Mouse (Mus musculus): ENCODE results near the gene Aanat. TPM values are rescaled to one million over a fixed set of nuclear protein-coding genes. Genes with fewer than 3 reads are reported as not detected.

Aanat gene
- polyA plus RNA-seq, 1 experiment from 2014 or later = not detected

GRCm38 (mm10) chr11:116625081-116626000, 39.1 kb downstream of the Aanat start:
- no peak for ATAC-seq (ENCODE audit: insufficient number of reproducible peaks, insufficient read depth, low FRiP score, low read depth)
- Histone ChIP-seq H3K4me3 (ENCODE audit: low read depth, low read length) (no peak overlapping the region), H3K4me1 (ENCODE audit: control insufficient read depth, insufficient read depth, low read length) (peaks cover 25% of the 10 kb centered on the region), H3K4me2 (replicated peaks; ENCODE audit: low read depth, low read length) (no peak overlapping the region), H3K27ac (ENCODE audit: low read length) (no peak overlapping the region), H3K27me3 (ENCODE audit: control insufficient read depth, insufficient read depth, low read length) (no peaks in the 10 kb centered on the region), H3K9me3 (ENCODE audit: control insufficient read depth, low read depth, low read length) (no peaks in the 10 kb centered on the region), H3K9ac (replicated peaks; ENCODE audit: low read depth, low read length) (no peak overlapping the region), H3K36me3 (ENCODE audit: control insufficient read depth, insufficient read depth, low read length) (no peaks in the 10 kb centered on the region)
- WGBS = 74% methylated on average over 17 of the region's 17 CpGs

GRCm38 (mm10) chr11:116626299-116627071, 40.3 kb downstream of the Aanat start, which contains the start of gene Rhbdf2:
Gene Rhbdf2, minus strand, starts transcription at chr11:116627019.
- Histone ChIP-seq H3K9me3 (ENCODE audit: control insufficient read depth, low read depth, low read length) (no peaks in the 10 kb centered on the region), H3K4me1 (ENCODE audit: control insufficient read depth, insufficient read depth, low read length) (peaks cover 14% of the 10 kb centered on the region; the same call in 1 of the 2 replicates), H3K4me3 (ENCODE audit: low read depth, low read length) (no peak within 1 kb of the TSS), H3K27me3 (ENCODE audit: control insufficient read depth, insufficient read depth, low read length) (no peaks in the 10 kb centered on the region), H3K27ac (ENCODE audit: low read length) (no peak within 1 kb of the TSS), H3K9ac (replicated peaks; ENCODE audit: low read depth, low read length) (no peak within 1 kb of the TSS), H3K36me3 (ENCODE audit: control insufficient read depth, insufficient read depth, low read length) (no peaks in the 10 kb centered on the region), H3K4me2 (replicated peaks; ENCODE audit: low read depth, low read length) (no peak within 1 kb of the TSS)
- 76% methylated on average over 10 of the region's 10 CpGs for WGBS
- no peak for ATAC-seq (ENCODE audit: insufficient number of reproducible peaks, insufficient read depth, low FRiP score, low read depth)

GRCm38 (mm10) chr11:116627072-116628020, 41.1 kb downstream of the Aanat start:
- H3K36me3 ChIP-seq (ENCODE audit: control insufficient read depth, insufficient read depth, low read length) = no peaks in the 10 kb centered on the region
- no peak overlapping the region for H3K27ac ChIP-seq (ENCODE audit: low read length)
- no peak overlapping the region for H3K9ac ChIP-seq (replicated peaks; ENCODE audit: low read depth, low read length)
- no peak for ATAC-seq (ENCODE audit: insufficient number of reproducible peaks, insufficient read depth, low FRiP score, low read depth)
- no peak overlapping the region for H3K4me2 ChIP-seq (replicated peaks; ENCODE audit: low read depth, low read length)
- H3K4me3 ChIP-seq (ENCODE audit: low read depth, low read length) = no peak overlapping the region
- no peaks in the 10 kb centered on the region for H3K27me3 ChIP-seq (ENCODE audit: control insufficient read depth, insufficient read depth, low read length)
- no peaks in the 10 kb centered on the region for H3K9me3 ChIP-seq (ENCODE audit: control insufficient read depth, low read depth, low read length)
- 34% methylated on average over 10 of the region's 10 CpGs for WGBS
- peaks cover 6% of the 10 kb centered on the region; the same call in 1 of the 2 replicates for H3K4me1 ChIP-seq (ENCODE audit: control insufficient read depth, insufficient read depth, low read length)

- Histone ChIP-seq H3K4me1 (ENCODE audit: control insufficient read depth, insufficient read depth, low read length) (peaks cover 4% of the 10 kb centered on the region; the same call in 1 of the 2 replicates), H3K9ac (replicated peaks; ENCODE audit: low read depth, low read length) (no peak overlapping the region), H3K4me2 (replicated peaks; ENCODE audit: low read depth, low read length) (no peak overlapping the region), H3K36me3 (ENCODE audit: control insufficient read depth, insufficient read depth, low read length) (no peaks in the 10 kb centered on the region), H3K27me3 (ENCODE audit: control insufficient read depth, insufficient read depth, low read length) (no peaks in the 10 kb centered on the region), H3K9me3 (ENCODE audit: control insufficient read depth, low read depth, low read length) (no peaks in the 10 kb centered on the region), H3K4me3 (ENCODE audit: low read depth, low read length) (no peak overlapping the region), H3K27ac (ENCODE audit: low read length) (no peak overlapping the region)
- ATAC-seq (ENCODE audit: insufficient number of reproducible peaks, insufficient read depth, low FRiP score, low read depth) = no peak
- WGBS = 49% methylated on average over 9 of the region's 9 CpGs
Observed at GRCm38 (mm10) chr11:116628712-116629111, 42.5 kb downstream of the Aanat start.

GRCm38 (mm10) chr11:116629472-116629871, 43.2 kb downstream of the Aanat start:
- no peaks in the 10 kb centered on the region for H3K36me3 ChIP-seq (ENCODE audit: control insufficient read depth, insufficient read depth, low read length)
- H3K4me3 ChIP-seq (ENCODE audit: low read depth, low read length) = no peak overlapping the region
- H3K4me1 ChIP-seq (ENCODE audit: control insufficient read depth, insufficient read depth, low read length) = peaks cover 2% of the 10 kb centered on the region; the same call in 1 of the 2 replicates
- no peak overlapping the region for H3K27ac ChIP-seq (ENCODE audit: low read length)
- H3K4me2 ChIP-seq (replicated peaks; ENCODE audit: low read depth, low read length) = no peak overlapping the region
- H3K9ac ChIP-seq (replicated peaks; ENCODE audit: low read depth, low read length) = no peak overlapping the region
- 87% methylated on average over 6 of the region's 6 CpGs for WGBS
- no peaks in the 10 kb centered on the region for H3K9me3 ChIP-seq (ENCODE audit: control insufficient read depth, low read depth, low read length)
- ATAC-seq (ENCODE audit: insufficient number of reproducible peaks, insufficient read depth, low FRiP score, low read depth) = no peak
- no peaks in the 10 kb centered on the region for H3K27me3 ChIP-seq (ENCODE audit: control insufficient read depth, insufficient read depth, low read length)

- ATAC-seq (ENCODE audit: insufficient number of reproducible peaks, insufficient read depth, low FRiP score, low read depth) = no peak
- H3K9ac ChIP-seq (replicated peaks; ENCODE audit: low read depth, low read length) = no peak overlapping the region
- H3K4me1 ChIP-seq (ENCODE audit: control insufficient read depth, insufficient read depth, low read length) = no peaks in the 10 kb centered on the region
- 44% methylated on average over 12 of the region's 12 CpGs for WGBS
- H3K4me2 ChIP-seq (replicated peaks; ENCODE audit: low read depth, low read length) = no peak overlapping the region
- no peaks in the 10 kb centered on the region for H3K27me3 ChIP-seq (ENCODE audit: control insufficient read depth, insufficient read depth, low read length)
- H3K27ac ChIP-seq (ENCODE audit: low read length) = no peak overlapping the region
- H3K9me3 ChIP-seq (ENCODE audit: control insufficient read depth, low read depth, low read length) = no peaks in the 10 kb centered on the region
- no peaks in the 10 kb centered on the region for H3K36me3 ChIP-seq (ENCODE audit: control insufficient read depth, insufficient read depth, low read length)
- no peak overlapping the region for H3K4me3 ChIP-seq (ENCODE audit: low read depth, low read length)
Observed at GRCm38 (mm10) chr11:116630171-116630965, 44.1 kb downstream of the Aanat start.

- no peaks in the 10 kb centered on the region for H3K27me3 ChIP-seq (ENCODE audit: control insufficient read depth, insufficient read depth, low read length)
- no peaks in the 10 kb centered on the region for H3K9me3 ChIP-seq (ENCODE audit: control insufficient read depth, low read depth, low read length)
- no peak overlapping the region for H3K4me3 ChIP-seq (ENCODE audit: low read depth, low read length)
- ATAC-seq (ENCODE audit: insufficient number of reproducible peaks, insufficient read depth, low FRiP score, low read depth) = no peak
- H3K4me1 ChIP-seq (ENCODE audit: control insufficient read depth, insufficient read depth, low read length) = no peaks in the 10 kb centered on the region
- H3K36me3 ChIP-seq (ENCODE audit: control insufficient read depth, insufficient read depth, low read length) = no peaks in the 10 kb centered on the region
- 76% methylated on average over 10 of the region's 10 CpGs for WGBS
- H3K27ac ChIP-seq (ENCODE audit: low read length) = no peak overlapping the region
- H3K9ac ChIP-seq (replicated peaks; ENCODE audit: low read depth, low read length) = no peak overlapping the region
- no peak overlapping the region for H3K4me2 ChIP-seq (replicated peaks; ENCODE audit: low read depth, low read length)
Observed at GRCm38 (mm10) chr11:116632962-116633361, 46.7 kb downstream of the Aanat start.

Data from stomach, embryonic 14.5 days (tissue).